Mouse (Mus musculus) heart, adult 2 months (tissue): ENCODE data around the gene Capn9.
A peak's percentile ranks its signal among the peaks of the same experiment; 100 is the strongest.

ENCODE experiments used
- CTCF ChIP-seq: fragments of 200-600 bp; IDR thresholded peaks from 2 replicates; pipeline ENCODE4 v1.8.1; 2022; ENCODE audit warnings: antibody characterized with exemption, mild to moderate bottlenecking, moderate library complexity
- POLR2A ChIP-seq: fragments of 200-500 bp; IDR thresholded peaks from 2 replicates; pipeline ENCODE4 v1.6.1; 2011; ENCODE audit warnings: mild to moderate bottlenecking, low read depth, low read length, control low read depth; ENCODE audit not compliant: insufficient read depth

DNA sequence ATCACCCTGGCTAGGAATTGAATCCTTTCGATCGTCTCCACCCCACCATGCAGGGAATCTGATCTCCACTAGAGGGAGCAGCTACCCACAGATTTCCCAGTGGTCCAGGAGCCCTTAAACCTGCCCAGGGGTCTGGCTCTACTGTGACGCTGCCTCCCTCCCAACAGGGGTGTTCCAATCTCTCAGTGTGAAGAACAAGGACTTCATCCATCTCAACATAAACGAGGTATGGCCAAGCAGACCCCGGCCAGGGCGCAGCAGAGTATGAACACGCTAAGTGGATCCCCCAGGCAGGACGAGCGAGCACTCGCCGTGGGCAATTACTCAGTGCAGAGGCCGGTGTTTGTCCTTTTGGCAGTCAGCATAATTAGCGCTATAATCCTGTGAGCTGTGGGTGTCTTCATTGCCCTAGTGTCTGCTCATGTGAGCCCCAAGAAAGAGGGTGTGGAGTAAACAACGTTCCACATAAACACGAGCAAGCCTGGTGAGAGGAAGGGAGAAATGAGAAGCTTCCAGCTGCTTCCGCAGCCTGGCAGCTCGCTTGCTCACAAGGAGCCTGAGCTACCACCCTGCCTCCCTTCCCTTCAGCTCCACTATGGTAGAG is 41.5 kb downstream of the Capn9 start:
- no peak for TF ChIP-seq POLR2A
- TF ChIP-seq CTCF = peak; percentile 94
